Mouse (Mus musculus) frontal cortex, postnatal 25 days (tissue): ENCODE data around the gene Aqp5.

Experiments used
- DNase-seq, 2 experiments: peaks; one replicate each; pipeline ENCODE4 v3.0.0; 2022; ENCODE audit warnings: low spot score in 2 of 2

The Aqp5 gene

GRCm38 (mm10) chr15:99637405-99638123 is 47.0 kb downstream of the Aqp5 start:
- DNase-seq, result no peak

GRCm38 (mm10) chr15:99638124-99638485 is 47.5 kb downstream of the Aqp5 start:
- no peak for DNase-seq

GRCm38 (mm10) chr15:99642622-99643021 is 52.0 kb downstream of the Aqp5 start:
- DNase-seq, result no peak

GRCm38 (mm10) chr15:99643832-99644231 is 53.2 kb downstream of the Aqp5 start:
- DNase-seq, result no peak
